Mouse (Mus musculus) bone marrow macrophage, adult 2 months (primary cell): ENCODE data around the gene Ppp1r12a. TPM values are rescaled to one million over a fixed set of nuclear protein-coding genes. Genes with fewer than 3 reads are reported as not detected.
A peak's percentile ranks its signal among the peaks of the same experiment; 100 is the strongest.

Experiments used
- H3K27ac ChIP-seq: 2 replicates; pipeline ENCODE4 v1.5.1; 2012; ENCODE audit warnings: low read depth, low read length; ENCODE audit not compliant: insufficient read depth
- H3K4me1 ChIP-seq: 2 replicates; pipeline ENCODE4 v1.6.1; 2012; ENCODE audit warnings: low read length; ENCODE audit not compliant: control insufficient read depth, insufficient read depth
- H3K4me3 ChIP-seq: 2 replicates; pipeline ENCODE4 v1.5.1; 2012; ENCODE audit warnings: mild to moderate bottlenecking, low read length, moderate library complexity; ENCODE audit not compliant: insufficient read depth
- CTCF ChIP-seq: IDR thresholded peaks from 2 replicates; pipeline ENCODE4 v1.5.1; 2012; ENCODE audit warnings: low read depth, mild to moderate bottlenecking, low read length, moderate library complexity
- POLR2A ChIP-seq: IDR thresholded peaks from 2 replicates; pipeline ENCODE4 v1.6.1; 2012; ENCODE audit warnings: mild to moderate bottlenecking, low read depth, low read length, borderline replicate concordance
- polyA plus RNA-seq: library from polyadenylated mRNA; stranded (reverse); fragments of >200 nt; gene quantifications from 2 replicates; pipeline ENCODE4 v1.2.4, GENCODE M21; 2012; ENCODE audit not compliant: missing spikeins, insufficient read depth, insufficient read length

The Ppp1r12a gene
- polyA plus RNA-seq, 1 experiment, result 84.8 TPM

- H3K4me3 ChIP-seq, result no peak overlapping the region
- H3K27ac ChIP-seq, result no peak overlapping the region
- no peaks in the 10 kb centered on the region for H3K4me1 ChIP-seq
- TF ChIP-seq POLR2A (no peak), CTCF (no peak)
Observed at GRCm38 (mm10) chr10:108329771-108330170, 167.8 kb downstream of the Ppp1r12a start.

GRCm38 (mm10) chr10:108330964-108331363 lies 169.0 kb downstream of the Ppp1r12a start:
- no peak overlapping the region for H3K27ac ChIP-seq
- H3K4me1 ChIP-seq, result no peaks in the 10 kb centered on the region
- TF ChIP-seq POLR2A, result no peak
- no peak for TF ChIP-seq CTCF
- H3K4me3 ChIP-seq, result no peak overlapping the region

- H3K27ac ChIP-seq, result no peak within 1 kb of the TSS
- H3K4me1 ChIP-seq, result no peaks in the 10 kb centered on the region
- peak within 1 kb of the TSS; percentile 54 for H3K4me3 ChIP-seq
- TF ChIP-seq CTCF (no peak), POLR2A (no peak)
Observed at GRCm38 (mm10) chr10:108331784-108332561, 170.0 kb downstream of the Ppp1r12a start, which contains the start of gene Pawr. Gene Pawr (plus strand): TSS chr10:108332121.

- TF ChIP-seq CTCF, result no peak
- TF ChIP-seq POLR2A, result no peak
- Histone ChIP-seq H3K4me1 (no peaks in the 10 kb centered on the region), H3K27ac (no peak overlapping the region), H3K4me3 (peak overlapping the region; percentile 54)
Observed at GRCm38 (mm10) chr10:108332571-108333541, 170.9 kb downstream of the Ppp1r12a start.

- H3K27ac ChIP-seq, result no peak overlapping the region
Observed at GRCm38 (mm10) chr10:108333642-108334041, 171.6 kb downstream of the Ppp1r12a start.

More at GRCm38 (mm10) chr10:108333642-108334041, 171.6 kb downstream of the Ppp1r12a start:
- Histone ChIP-seq H3K4me1 (no peaks in the 10 kb centered on the region), H3K4me3 (no peak overlapping the region)
- TF ChIP-seq CTCF (no peak), POLR2A (no peak)

Other genes starting within 250 kb of the Ppp1r12a start
- gene Pawr, start 169.9 kb downstream of the Ppp1r12a start, polyA plus RNA-seq, result 0.64 TPM in 1 of 2 replicates, not detected in the other